Mouse (Mus musculus): ENCODE measurements around the gene Gdap1l1.

DNA sequence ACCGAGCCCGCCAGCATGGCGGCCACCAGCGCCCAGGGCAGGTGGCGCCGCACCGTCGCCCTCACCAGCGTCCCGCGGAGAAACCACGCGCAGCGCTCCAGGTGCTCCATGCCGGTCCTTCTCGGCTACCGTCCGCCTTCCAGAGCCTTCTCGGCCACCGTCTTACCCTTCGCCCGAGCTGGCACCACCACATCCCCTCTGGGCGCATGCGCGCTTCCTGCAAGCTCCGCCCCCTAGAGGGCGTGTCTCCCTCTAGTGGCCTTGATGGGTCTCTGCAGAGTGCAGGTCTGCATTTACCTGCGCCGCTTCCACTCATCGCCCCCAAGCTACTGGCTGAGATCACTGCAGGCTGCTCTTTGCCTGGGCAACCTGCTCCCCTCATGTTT is 34.2 kb downstream of the Gdap1l1 start, which contains the start of gene Fitm2:
- TF ChIP-seq CTCF (IDR thresholded peaks at IDR 0.05; ENCODE audit: low read depth, low read length) (peak; percentile 83), TAL1 (conservative IDR thresholded peaks at IDR 0.05; ENCODE audit: low read depth, low read length) (no peak)
